Mouse (Mus musculus): Measurements from ENCODE around the gene Rgl1.

DNA sequence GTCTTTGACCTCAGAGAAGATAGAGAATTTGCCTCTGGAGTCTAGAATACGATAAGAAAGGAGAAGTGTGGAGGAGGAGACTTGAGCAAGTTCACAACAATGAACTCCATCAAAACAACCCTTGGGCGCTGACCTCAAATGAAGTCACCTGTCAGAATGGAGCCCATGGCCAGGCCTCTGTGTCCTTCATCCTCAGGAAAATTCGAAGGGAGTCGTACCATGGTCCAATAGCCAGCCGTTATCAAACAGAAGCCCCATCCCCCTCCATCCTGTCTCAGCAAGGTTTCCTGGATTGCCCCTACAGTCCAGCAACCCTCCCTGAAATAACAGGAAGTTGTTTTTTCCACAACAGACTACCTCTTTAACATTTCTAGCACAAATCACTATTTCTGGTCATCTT is 171.5 kb downstream of the Rgl1 start:
- TF ChIP-seq CTCF (IDR thresholded peaks at IDR 0.05; ENCODE audit: low read depth, low read length), result no peak
- TF ChIP-seq POLR2A (IDR thresholded peaks at IDR 0.05; ENCODE audit: borderline replicate concordance, low read depth, low read length), result no peak

Data from bone marrow macrophage, adult 2 months (primary cell).